Mouse (Mus musculus) E14TG2a.4 (cell line): Measurements from ENCODE around the gene Gm42957.
A peak's percentile ranks its signal among the peaks of the same experiment; 100 is the strongest.
"Not testable (repeated sequence)": the region's sequence is repeated elsewhere in the genome, so short reads cannot be mapped to it uniquely, and the experiment has no call there.

ENCODE experiments used
- H3K27me3 ChIP-seq: 2 replicates; pipeline ENCODE4 v1.6.1; 2014; ENCODE audit warnings: low read length, control low read depth; ENCODE audit not compliant: insufficient read depth
- H3K36me3 ChIP-seq: 2 replicates; pipeline ENCODE4 v1.6.1; 2014; ENCODE audit warnings: low read length, control low read depth; ENCODE audit not compliant: insufficient read depth
- H3K4me1 ChIP-seq: replicated peaks from 2 replicates; pipeline ENCODE4 v1.6.1; 2014; ENCODE audit warnings: low read depth, low read length, control low read depth
- H3K4me3 ChIP-seq: replicated peaks from 2 replicates; pipeline ENCODE4 v1.5.1; 2014; ENCODE audit warnings: mild to moderate bottlenecking, low read length
- H3K9me3 ChIP-seq: 2 replicates; pipeline ENCODE4 v1.6.1; 2014; ENCODE audit warnings: low read length, control low read depth
- CTCF ChIP-seq: conservative IDR thresholded peaks from 2 replicates; pipeline ENCODE4 v1.5.1; 2014; ENCODE audit warnings: low read length
- NANOG ChIP-seq: IDR thresholded peaks from 2 replicates; pipeline ENCODE4 v1.6.1; 2014; ENCODE audit warnings: borderline replicate concordance, low read length, mixed read lengths
- POU5F1 ChIP-seq: IDR thresholded peaks from 2 replicates; pipeline ENCODE4 v1.6.1; 2014; ENCODE audit warnings: low read length, borderline replicate concordance

Gm42957 gene

DNA sequence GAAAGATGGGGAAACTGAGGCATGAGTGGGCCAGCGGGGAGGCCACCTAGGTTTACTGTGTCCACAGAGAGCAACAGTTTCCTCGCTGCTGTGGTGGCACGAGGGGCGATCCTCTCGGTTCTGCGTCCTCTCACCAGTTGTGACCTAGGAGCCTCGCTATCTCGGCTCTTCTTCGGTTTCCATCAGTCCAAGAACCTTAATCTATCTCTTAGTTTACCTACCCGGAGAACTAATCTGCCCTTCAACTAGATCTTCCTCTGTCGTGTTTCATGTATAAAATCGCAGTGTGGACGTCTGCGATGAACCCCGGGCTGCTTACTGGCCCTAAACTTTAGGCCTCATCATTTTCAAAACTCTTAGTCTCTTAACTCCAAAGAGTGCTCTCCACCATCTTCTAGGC is 632 bp downstream of the Gm42957 start:
- Histone ChIP-seq H3K27me3 (no peaks in the 10 kb centered on the region), H3K4me3 (peak overlapping the region; percentile 93), H3K4me1 (peaks cover 61% of the 10 kb centered on the region), H3K36me3 (peaks cover 63% of the 10 kb centered on the region), H3K9me3 (no peaks in the 10 kb centered on the region)
- TF ChIP-seq CTCF: no peak
- no peak for TF ChIP-seq NANOG

GRCm38 (mm10) chr3:96636448-96636847 is 1.2 kb downstream of the Gm42957 start:
- peaks cover 63% of the 10 kb centered on the region for H3K36me3 ChIP-seq
- no peaks in the 10 kb centered on the region for H3K9me3 ChIP-seq
- peaks cover 55% of the 10 kb centered on the region for H3K4me1 ChIP-seq
- no peaks in the 10 kb centered on the region for H3K27me3 ChIP-seq
- TF ChIP-seq NANOG: no peak
- H3K4me3 ChIP-seq: peak overlapping the region; percentile 93

DNA sequence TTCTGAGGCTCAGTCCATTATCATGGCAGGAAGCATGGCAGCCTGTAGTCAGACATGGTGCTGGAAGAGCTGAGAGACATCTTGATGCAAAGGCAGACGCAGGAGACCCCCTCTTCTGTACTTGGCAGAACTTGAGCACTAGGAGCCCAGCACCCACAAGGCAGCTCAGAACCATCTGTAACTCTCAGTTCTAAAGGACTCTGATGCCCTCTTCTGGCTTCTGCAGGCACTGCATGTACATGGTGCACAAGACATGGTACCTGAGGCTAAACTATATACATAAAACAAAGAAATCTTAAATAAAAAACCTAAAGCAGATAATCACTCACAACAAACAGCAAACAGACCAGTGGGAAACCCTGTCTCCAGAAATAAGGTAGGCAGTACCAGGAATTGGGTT is 3.9 kb downstream of the Gm42957 start:
- Histone ChIP-seq H3K4me3 (no peak overlapping the region), H3K9me3 (no peaks in the 10 kb centered on the region), H3K36me3 (peaks cover 63% of the 10 kb centered on the region), H3K27me3 (no peaks in the 10 kb centered on the region), H3K4me1 (peaks cover 30% of the 10 kb centered on the region)
- TF ChIP-seq CTCF (peak; percentile 58), NANOG (no peak)

DNA sequence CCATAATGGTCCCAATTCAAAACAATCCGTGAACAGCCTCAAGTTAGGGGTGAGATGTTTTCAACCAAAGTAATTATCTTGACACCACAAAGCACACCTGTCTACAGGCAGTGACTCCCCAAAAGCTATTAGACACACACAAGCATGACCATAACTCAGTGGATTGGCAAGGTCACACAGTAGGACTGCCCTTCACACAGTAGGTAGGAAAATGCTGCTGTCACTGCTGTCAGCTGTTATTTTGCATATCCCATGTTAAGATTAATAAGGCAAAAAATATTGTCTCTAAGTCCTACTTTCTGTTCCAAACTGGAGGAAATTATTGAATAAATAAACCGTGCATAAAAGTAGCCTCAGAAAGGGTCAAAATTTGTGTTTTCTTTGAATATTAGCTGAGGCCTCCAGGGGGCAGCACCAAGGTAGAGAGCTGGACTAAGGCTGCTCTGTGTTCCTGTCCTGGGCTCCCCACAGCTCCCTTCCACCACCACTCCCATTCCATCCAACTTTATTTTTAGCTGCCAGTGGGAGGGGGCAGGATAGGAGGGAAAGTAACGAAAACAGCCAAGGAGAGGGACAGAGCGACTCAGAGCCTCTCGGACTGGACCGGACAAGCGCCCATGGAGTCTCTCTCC is 9.9 kb downstream of the Gm42957 start, which contains the start of gene Itga10:
Gene Itga10 (plus strand): TSS at position 567 of the 632 bp plus-strand sequence.
- Histone ChIP-seq H3K9me3 (no peaks in the 10 kb centered on the region), H3K27me3 (no peaks in the 10 kb centered on the region), H3K36me3 (peaks cover 41% of the 10 kb centered on the region), H3K4me3 (no peak within 1 kb of the TSS), H3K4me1 (peaks cover 38% of the 10 kb centered on the region)
- peak; percentile 69 for TF ChIP-seq CTCF
- no peak for TF ChIP-seq POU5F1

DNA sequence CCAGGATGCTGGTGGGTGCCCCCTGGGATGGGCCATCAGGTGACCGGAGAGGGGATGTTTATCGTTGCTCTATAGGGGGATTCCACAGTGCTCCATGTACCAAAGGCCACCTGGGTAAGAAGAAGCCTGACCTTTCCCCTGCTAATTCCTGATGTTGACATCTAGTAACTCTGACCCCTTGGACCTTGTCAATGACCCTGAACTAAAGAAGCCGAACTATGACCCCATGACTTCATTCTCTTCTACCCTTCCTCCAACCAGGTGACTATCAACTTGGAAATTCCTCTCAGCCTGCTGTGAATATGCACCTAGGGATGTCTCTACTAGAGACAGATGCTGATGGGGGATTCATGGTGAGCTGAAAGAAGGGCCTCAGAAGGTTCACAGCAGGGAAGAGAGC is 12.1 kb downstream of the Gm42957 start:
- Histone ChIP-seq H3K27me3 (no peaks in the 10 kb centered on the region), H3K36me3 (peaks cover 25% of the 10 kb centered on the region), H3K4me1 (peaks cover 40% of the 10 kb centered on the region), H3K4me3 (no peak overlapping the region), H3K9me3 (no peaks in the 10 kb centered on the region)
- TF ChIP-seq NANOG (no peak), POU5F1 (no peak), CTCF (no peak)

- TF ChIP-seq CTCF (no peak), NANOG (no peak), POU5F1 (no peak)
- H3K27me3 ChIP-seq: peaks cover 2% of the 10 kb centered on the region; the same call in 1 of the 2 replicates
- H3K36me3 ChIP-seq: no peaks in the 10 kb centered on the region
- no peaks in the 10 kb centered on the region for H3K9me3 ChIP-seq
- H3K4me1 ChIP-seq: peaks cover 31% of the 10 kb centered on the region
- no peak overlapping the region for H3K4me3 ChIP-seq
Observed at GRCm38 (mm10) chr3:96660901-96661300, 25.6 kb downstream of the Gm42957 start.

- TF ChIP-seq POU5F1 (no peak), CTCF (no peak)
- Histone ChIP-seq H3K4me1 (peaks cover 17% of the 10 kb centered on the region), H3K4me3 (peak overlapping the region; percentile 39), H3K27me3 (no peaks in the 10 kb centered on the region; the same call in 1 of the 2 replicates), H3K36me3 (no peaks in the 10 kb centered on the region), H3K9me3 (no peaks in the 10 kb centered on the region)
Observed at GRCm38 (mm10) chr3:96662731-96663316, 27.6 kb downstream of the Gm42957 start.

- peak; percentile 91 for TF ChIP-seq CTCF
- no peak for TF ChIP-seq NANOG
- Histone ChIP-seq H3K4me1 (peaks cover 15% of the 10 kb centered on the region), H3K36me3 (no peaks in the 10 kb centered on the region), H3K9me3 (no peaks in the 10 kb centered on the region), H3K27me3 (no peaks in the 10 kb centered on the region; the same call in 1 of the 2 replicates), H3K4me3 (peak overlapping the region; percentile 57)
Observed at GRCm38 (mm10) chr3:96663432-96664239, 28.4 kb downstream of the Gm42957 start.

DNA sequence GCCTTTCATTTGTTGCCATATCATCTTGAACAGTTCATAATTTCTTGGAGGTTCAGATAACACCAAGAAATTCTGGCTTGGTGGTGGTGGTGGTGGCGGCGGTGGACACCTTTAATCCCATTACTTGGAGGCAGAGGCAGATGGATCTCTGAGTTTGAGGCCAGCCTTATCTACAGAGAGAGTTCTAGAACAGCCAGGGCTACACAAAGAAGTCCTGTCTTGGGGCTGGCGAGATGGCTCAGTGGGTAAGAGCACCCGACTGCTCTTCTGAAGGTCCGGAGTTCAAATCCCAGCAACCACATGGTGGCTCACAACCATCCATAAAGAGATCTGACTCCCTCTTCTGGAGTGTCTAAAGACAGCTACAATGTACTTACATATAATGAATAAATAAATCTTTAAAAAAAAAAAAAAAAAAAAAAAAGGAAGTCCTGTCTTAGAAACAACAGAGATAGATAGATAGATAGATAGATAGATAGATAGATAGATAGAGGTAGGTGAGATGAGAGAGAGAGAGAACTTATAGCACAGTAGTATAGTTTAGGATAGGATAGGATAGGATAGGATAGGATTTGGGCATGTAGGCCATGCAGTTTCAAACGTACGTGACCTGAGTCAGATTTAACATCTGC is 30.6 kb downstream of the Gm42957 start:
- H3K36me3 ChIP-seq, H3K9me3 ChIP-seq, H3K4me3 ChIP-seq, H3K27me3 ChIP-seq: not testable (repeated sequence)
- peaks cover 32% of the 10 kb centered on the region for H3K4me1 ChIP-seq
